Mouse (Mus musculus) ES-E14 (cell line): ENCODE measurements around the gene Gal3st1.

Experiments
- CHD2 ChIP-seq: IDR thresholded peaks from 2 replicates; pipeline ENCODE4 v1.6.1; 2014; ENCODE audit warnings: mild to moderate bottlenecking, low read depth, low read length, inconsistent platforms
- HCFC1 ChIP-seq: IDR thresholded peaks from 2 replicates; pipeline ENCODE4 v1.6.1; 2012; ENCODE audit warnings: low read length, inconsistent platforms, borderline replicate concordance; ENCODE audit not compliant: insufficient read depth
- ZC3H11A ChIP-seq: IDR thresholded peaks from 2 replicates; pipeline ENCODE4 v1.6.1; 2012; ENCODE audit warnings: low read depth, mild to moderate bottlenecking, inconsistent platforms, low read length, borderline replicate concordance
- ZNF384 ChIP-seq: IDR thresholded peaks from 2 replicates; pipeline ENCODE4 v1.6.1; 2012; ENCODE audit warnings: low read depth, low read length, inconsistent platforms

GRCm38 (mm10) chr11:3993914-3994313 lies 10.5 kb downstream of the Gal3st1 start:
- no peak for TF ChIP-seq ZNF384
- no peak for TF ChIP-seq HCFC1
- TF ChIP-seq CHD2, result no peak
- no peak for TF ChIP-seq ZC3H11A
